Mouse (Mus musculus) hindbrain, embryonic 11.5 days (tissue): ENCODE measurements around the gene Zbed4. TPM values are rescaled to one million over a fixed set of nuclear protein-coding genes. Genes with fewer than 3 reads are reported as not detected.
"Not testable (repeated sequence)": the region's sequence is repeated elsewhere in the genome, so short reads cannot be mapped to it uniquely, and the experiment has no call there.

ENCODE experiments used
- ATAC-seq: fragments of 200-750 bp; cut with Nextera tagmentation; 2 replicates; pipeline ENCODE4 v1.8.0; 2017; ENCODE audit warnings: mild to moderate bottlenecking, moderate TSS enrichment, moderate library complexity; ENCODE audit not compliant: low FRiP score
- DNase-seq: peaks from one replicate; pipeline ENCODE4 v3.0.0-alpha.2; 2015; ENCODE audit warnings: low spot score
- H3K27ac ChIP-seq: fragments of 300-500 bp; sonication (generic); 2 replicates; pipeline ENCODE4 v1.5.1; 2014; ENCODE audit warnings: mild to moderate bottlenecking, low read depth, low read length
- H3K27me3 ChIP-seq: fragments of 300-500 bp; sonication (generic); 2 replicates; pipeline ENCODE4 v1.6.1; 2014; ENCODE audit warnings: mild to moderate bottlenecking, low read length, moderate library complexity, mixed read lengths; ENCODE audit not compliant: control insufficient read depth, insufficient read depth
- H3K36me3 ChIP-seq: fragments of 300-500 bp; sonication (generic); 2 replicates; pipeline ENCODE4 v1.6.1; 2014; ENCODE audit warnings: mild to moderate bottlenecking, low read length, moderate library complexity, mixed read lengths; ENCODE audit not compliant: control insufficient read depth, insufficient read depth
- H3K4me1 ChIP-seq: fragments of 300-500 bp; sonication (generic); replicated peaks from 2 replicates; pipeline ENCODE4 v1.6.1; 2014; ENCODE audit warnings: low read length, mixed read lengths; ENCODE audit not compliant: control insufficient read depth, insufficient read depth
- H3K4me2 ChIP-seq: fragments of 300-500 bp; sonication (generic); replicated peaks from 2 replicates; pipeline ENCODE4 v1.6.1; 2014; ENCODE audit warnings: mild to moderate bottlenecking, low read depth, low read length
- H3K4me3 ChIP-seq: fragments of 300-500 bp; sonication (generic); 2 replicates; pipeline ENCODE4 v1.5.1; 2014; ENCODE audit warnings: low read depth, low read length
- H3K9ac ChIP-seq: fragments of 300-500 bp; sonication (generic); 2 replicates; pipeline ENCODE4 v1.6.1; 2014; ENCODE audit warnings: low read depth, low read length
- H3K9me3 ChIP-seq: fragments of 300-500 bp; sonication (generic); 2 replicates; pipeline ENCODE4 v1.6.1; 2016; ENCODE audit warnings: low read length; ENCODE audit not compliant: control insufficient read depth
- WGBS: fragments of 180-500 bp; shearing (Covaris S2); extraction: QIAGEN DNeasy Blood & Tissue Kit; methylation state at CpG from one replicate; pipeline ENCODE4 v1.1.7; 2014; 5-methylcytosine and 5-hydroxymethylcytosine counted together
- polyA plus RNA-seq: library from polyadenylated mRNA; unstranded; fragments of >200 nt; fragmentation: Nextera tagmentation; extraction: Ambion mirVana; gene quantifications from 2 replicates; pipeline ENCODE4 v1.2.1, GENCODE M21; 2014

Zbed4 gene
- polyA plus RNA-seq, 1 experiment from 2014 or later, result 38.2 TPM

DNA sequence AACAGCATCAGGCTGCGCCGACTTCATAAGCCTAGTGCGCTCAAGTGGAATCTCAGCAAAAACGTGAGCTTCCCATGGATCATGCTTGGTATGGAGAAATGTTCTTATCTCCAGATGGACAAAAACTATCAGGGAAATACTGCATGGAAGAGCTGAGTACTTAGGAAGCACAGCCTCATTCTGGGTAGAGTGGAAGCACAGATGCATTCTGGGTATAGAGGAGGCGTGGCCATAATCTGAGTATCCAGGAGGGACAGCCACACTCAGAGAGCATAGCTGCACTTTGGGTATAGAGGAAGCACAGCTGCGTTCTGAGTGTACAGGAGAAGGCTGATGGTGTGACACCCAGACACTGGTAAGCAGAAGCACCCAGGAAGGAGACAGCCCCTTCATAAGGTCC, 50.9 kb downstream of the Zbed4 start:
- Histone ChIP-seq H3K9me3 (no peaks in the 10 kb centered on the region), H3K4me3 (no peak overlapping the region), H3K4me1 (no peaks in the 10 kb centered on the region), H3K4me2 (no peak overlapping the region), H3K9ac (no peak overlapping the region), H3K27ac (no peak overlapping the region), H3K36me3 (no peaks in the 10 kb centered on the region), H3K27me3 (no peaks in the 10 kb centered on the region)
- DNase-seq (no peak), ATAC-seq (no peak)
- WGBS, result 89% methylated on average over 6 of the region's 6 CpGs

DNA sequence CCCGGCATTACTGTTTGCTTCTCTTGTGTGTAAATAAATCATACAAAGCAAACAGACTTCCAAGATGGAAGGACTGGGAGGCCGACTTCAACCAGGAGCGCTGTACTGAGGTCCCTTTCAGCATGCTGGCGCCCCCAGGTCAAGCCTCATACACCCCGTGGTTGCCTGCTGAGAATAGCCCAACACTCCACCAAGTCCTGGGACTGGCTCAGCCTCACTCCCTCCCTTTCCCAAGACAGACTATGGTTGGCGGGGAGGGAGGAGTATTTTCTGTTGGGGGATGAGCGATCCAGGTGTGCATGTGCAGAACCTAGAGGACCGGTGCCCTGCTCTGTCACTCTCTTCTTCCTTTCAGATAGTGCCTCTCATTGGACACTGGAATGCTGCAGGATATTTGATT, 56.7 kb downstream of the Zbed4 start:
- H3K4me2 ChIP-seq, result no peak overlapping the region
- no peaks in the 10 kb centered on the region for H3K36me3 ChIP-seq
- H3K27ac ChIP-seq, result no peak overlapping the region
- no peaks in the 10 kb centered on the region for H3K27me3 ChIP-seq
- no peaks in the 10 kb centered on the region for H3K9me3 ChIP-seq
- ATAC-seq (no peak), DNase-seq (no peak)
- WGBS, result 88% methylated on average over 8 of the region's 8 CpGs
- no peak overlapping the region for H3K9ac ChIP-seq
- no peak overlapping the region for H3K4me3 ChIP-seq
- no peaks in the 10 kb centered on the region for H3K4me1 ChIP-seq

DNA sequence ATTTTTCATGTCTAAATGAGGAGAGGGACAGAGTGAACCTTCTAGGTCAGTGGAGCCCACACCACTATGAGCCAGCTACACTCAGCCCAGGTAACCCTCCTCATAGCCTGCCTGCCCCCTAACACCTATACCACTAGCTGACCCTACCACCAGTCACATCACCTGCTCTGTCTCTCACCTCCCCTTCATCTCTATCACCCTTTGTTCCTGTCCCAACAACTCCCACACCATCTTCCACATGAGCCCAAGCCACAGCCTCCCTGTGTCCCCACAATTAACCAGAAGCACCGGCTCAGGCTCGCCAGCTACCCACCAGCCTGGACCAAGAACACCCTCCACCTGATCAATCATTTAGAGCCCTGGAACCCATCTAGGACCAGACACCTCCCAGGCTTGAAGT, 58.9 kb downstream of the Zbed4 start:
- no peak overlapping the region for H3K4me3 ChIP-seq
- no peak overlapping the region for H3K9ac ChIP-seq
- no peaks in the 10 kb centered on the region for H3K36me3 ChIP-seq
- H3K27me3 ChIP-seq, result no peaks in the 10 kb centered on the region
- no peak for ATAC-seq
- DNase-seq, result no peak
- 95% methylated on average over 2 of the region's 2 CpGs for WGBS
- no peaks in the 10 kb centered on the region for H3K9me3 ChIP-seq
- no peak overlapping the region for H3K4me2 ChIP-seq
- no peak overlapping the region for H3K27ac ChIP-seq
- no peaks in the 10 kb centered on the region for H3K4me1 ChIP-seq

DNA sequence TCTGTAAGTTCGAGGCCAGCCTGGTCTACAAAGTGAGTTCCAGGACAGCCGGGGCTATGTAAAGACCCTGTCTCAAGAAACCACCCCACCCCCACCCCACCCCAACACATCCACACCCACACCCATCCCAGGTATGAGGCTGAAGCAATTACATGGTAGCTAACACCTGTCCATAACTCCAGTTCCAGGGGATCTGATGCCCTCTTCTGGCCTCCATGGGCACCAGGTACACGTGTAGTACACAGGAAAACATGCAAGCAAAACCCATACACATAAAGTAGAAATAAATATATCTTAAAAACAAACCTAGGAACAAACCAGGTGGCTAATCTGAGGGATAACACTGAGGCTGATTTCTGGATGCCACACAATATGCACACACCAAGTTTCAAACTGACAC, 61.8 kb downstream of the Zbed4 start:
- ATAC-seq, result no peak

DNA sequence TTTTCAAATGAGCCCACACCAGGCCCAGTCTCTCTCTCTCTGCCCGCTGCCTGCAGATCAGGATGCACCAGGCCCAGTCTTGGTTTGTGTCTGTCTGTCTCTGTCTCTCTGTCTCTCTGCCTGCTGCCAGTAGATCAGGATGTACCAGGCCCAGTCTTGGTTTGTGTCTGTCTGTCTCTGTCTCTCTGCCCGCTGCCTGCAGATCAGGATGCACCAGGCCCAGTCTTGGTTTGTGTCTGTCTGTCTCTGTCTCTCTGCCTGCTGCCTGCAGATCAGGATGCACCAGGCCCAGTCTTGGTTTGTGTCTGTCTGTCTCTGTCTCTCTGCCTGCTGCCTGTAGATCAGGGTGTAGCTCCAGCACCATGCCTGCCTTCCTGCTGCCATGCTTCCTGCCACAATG, 62.4 kb downstream of the Zbed4 start:
- not testable (repeated sequence) for H3K9ac ChIP-seq, H3K27me3 ChIP-seq, H3K27ac ChIP-seq, ATAC-seq, DNase-seq, H3K9me3 ChIP-seq, H3K4me3 ChIP-seq, H3K4me1 ChIP-seq, H3K36me3 ChIP-seq, H3K4me2 ChIP-seq
- 93% methylated on average over 2 of the region's 2 CpGs for WGBS

More for the DNA sequence above, 61.8 kb downstream of the Zbed4 start:
- no peaks in the 10 kb centered on the region for H3K4me1 ChIP-seq
- no peak overlapping the region for H3K4me3 ChIP-seq
- no peak for DNase-seq
- no peak overlapping the region for H3K27ac ChIP-seq
- H3K36me3 ChIP-seq, result no peaks in the 10 kb centered on the region
- no peak overlapping the region for H3K4me2 ChIP-seq
- H3K9me3 ChIP-seq, result no peaks in the 10 kb centered on the region
- no peak overlapping the region for H3K9ac ChIP-seq
- H3K27me3 ChIP-seq, result no peaks in the 10 kb centered on the region
- 92% methylated on average over 3 of the region's 3 CpGs for WGBS

DNA sequence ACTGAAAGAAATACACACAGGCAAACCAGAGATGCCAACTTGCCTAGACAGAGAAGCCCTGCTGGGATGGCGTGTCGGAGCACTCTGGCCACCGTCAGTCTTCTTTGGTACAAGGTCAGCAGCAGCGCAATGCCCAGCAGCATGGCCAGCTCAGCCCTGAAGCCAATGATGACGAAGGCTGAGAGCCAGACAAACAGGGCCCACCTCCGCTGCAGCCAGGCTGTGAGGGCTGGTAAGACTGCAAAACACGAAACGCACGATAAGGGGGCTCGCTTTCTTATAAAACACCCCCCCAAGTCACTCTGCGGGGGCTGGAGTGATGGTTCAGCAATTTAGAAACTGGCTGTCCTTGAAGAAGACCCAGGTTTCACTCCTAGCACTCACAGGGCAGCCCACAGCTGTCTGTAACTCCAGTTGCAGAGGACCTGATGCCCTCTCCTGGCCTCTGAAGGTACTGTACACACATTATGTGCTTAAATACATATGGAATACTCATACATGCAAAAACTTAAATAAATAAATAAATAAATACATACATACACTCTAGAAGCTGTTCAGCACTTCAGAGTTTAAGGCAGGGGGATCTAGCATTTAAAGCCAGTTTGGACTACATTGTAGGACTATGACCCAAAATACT, 63.1 kb downstream of the Zbed4 start:
- H3K9me3 ChIP-seq, result no peaks in the 10 kb centered on the region
- no peak overlapping the region for H3K27ac ChIP-seq
- ATAC-seq (no peak), DNase-seq (peak; percentile 10)
- no peak overlapping the region for H3K4me2 ChIP-seq
- H3K4me3 ChIP-seq, result no peak overlapping the region
- no peaks in the 10 kb centered on the region for H3K36me3 ChIP-seq
- no peaks in the 10 kb centered on the region for H3K27me3 ChIP-seq
- no peaks in the 10 kb centered on the region for H3K4me1 ChIP-seq
- 96% methylated on average over 11 of the region's 11 CpGs for WGBS
- no peak overlapping the region for H3K9ac ChIP-seq

DNA sequence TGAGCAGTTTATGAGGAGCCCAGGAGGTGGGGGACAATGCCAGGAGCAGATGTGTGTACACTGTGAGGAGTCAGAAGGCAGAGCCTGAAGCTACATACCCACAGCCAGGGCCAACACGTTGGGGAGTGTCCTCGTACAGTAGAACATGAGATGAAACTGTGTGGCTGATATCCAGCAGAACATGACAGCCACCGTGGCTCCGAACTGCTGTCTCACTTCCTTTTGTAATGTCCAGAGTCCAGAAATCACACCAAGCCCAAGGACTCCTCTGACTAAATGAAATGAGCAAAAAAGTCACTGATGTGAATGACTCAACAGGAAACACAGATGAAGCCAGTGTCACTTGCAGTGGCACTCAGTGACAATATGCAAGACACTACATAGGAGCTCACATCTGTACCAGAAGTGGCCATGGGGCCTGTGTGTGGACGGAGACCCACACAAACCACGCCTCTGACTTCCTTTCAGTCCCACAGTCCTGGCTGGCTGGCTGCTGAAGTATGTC, 63.8 kb downstream of the Zbed4 start:
- Histone ChIP-seq H3K27me3 (no peaks in the 10 kb centered on the region), H3K9me3 (no peaks in the 10 kb centered on the region), H3K27ac (no peak overlapping the region), H3K4me2 (no peak overlapping the region), H3K9ac (no peak overlapping the region), H3K36me3 (no peaks in the 10 kb centered on the region), H3K4me3 (no peak overlapping the region), H3K4me1 (peaks cover 1% of the 10 kb centered on the region)
- DNase-seq (no peak), ATAC-seq (no peak)
- WGBS, result 87% methylated on average over 6 of the region's 6 CpGs

DNA sequence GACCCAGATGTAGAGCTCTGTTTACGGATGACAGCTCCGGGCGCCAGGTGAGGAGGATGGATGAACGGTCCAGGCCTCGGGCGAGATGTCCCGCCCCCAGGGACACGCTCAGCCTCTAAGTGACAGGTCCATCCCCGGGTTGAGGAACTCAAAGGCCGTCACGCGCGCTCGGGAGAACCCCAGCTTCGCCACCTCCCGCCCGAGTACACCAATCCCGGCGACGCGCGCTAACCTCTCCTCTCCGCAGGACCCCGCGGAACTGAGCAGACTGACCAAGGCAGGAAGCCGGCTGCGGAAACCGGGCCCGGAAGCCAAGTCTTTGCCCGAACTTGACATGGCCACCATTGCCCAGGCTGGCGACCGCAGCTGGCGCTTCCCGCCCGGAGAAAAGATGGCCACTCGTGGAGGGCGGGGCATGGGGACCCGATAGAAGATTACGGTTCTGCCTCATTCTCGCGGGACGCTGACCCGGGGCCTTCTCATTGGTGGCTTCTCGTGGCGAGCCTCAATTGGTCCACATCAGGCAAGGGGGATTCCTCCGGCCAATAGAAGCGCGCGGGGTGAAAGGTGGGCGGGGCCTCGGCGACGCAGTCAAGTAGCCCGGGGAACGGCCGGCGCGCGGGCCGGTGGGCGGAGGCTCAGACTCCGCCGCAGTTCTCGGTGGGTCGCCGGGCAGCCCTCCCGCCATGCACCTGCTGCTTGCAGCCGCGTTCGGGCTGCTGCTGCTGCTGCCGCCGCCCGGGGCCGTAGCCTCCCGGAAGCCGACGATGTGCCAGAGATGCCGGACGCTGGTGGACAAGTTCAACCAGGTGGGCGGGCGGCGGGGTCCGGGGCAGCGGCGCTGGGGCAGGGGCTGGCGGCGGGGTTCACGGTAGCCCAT, 67.8 kb downstream of the Zbed4 start, which contains the start of the genes Alg12 and Creld2:
Gene Alg12 (minus strand): TSS at position 293 of the 880 bp plus-strand sequence.
Gene Creld2 (plus strand): TSS at position 621 of the 880 bp plus-strand sequence.
- H3K9me3 ChIP-seq, result no peaks in the 10 kb centered on the region
- peak; percentile 98 for ATAC-seq
- H3K4me3 ChIP-seq, result peak within 1 kb of the TSS; percentile 88
- peaks cover 6% of the 10 kb centered on the region; the same call in 1 of the 2 replicates for H3K36me3 ChIP-seq
- under 1% methylated on average over 80 of the region's 88 CpGs for WGBS
- H3K9ac ChIP-seq, result peak within 1 kb of the TSS; percentile 81
- peak within 1 kb of the TSS; percentile 91 for H3K4me2 ChIP-seq
- H3K27ac ChIP-seq, result peak within 1 kb of the TSS; percentile 68
- peaks cover 5% of the 10 kb centered on the region for H3K4me1 ChIP-seq
- peak; percentile 99 for DNase-seq
- no peaks in the 10 kb centered on the region for H3K27me3 ChIP-seq
